Mouse (Mus musculus): Measurements from ENCODE around the gene Sorcs2.

The Sorcs2 gene

GRCm38 (mm10) chr5:36168963-36169650 is 228.8 kb downstream of the Sorcs2 start:
- DNase-seq = no peak

DNA sequence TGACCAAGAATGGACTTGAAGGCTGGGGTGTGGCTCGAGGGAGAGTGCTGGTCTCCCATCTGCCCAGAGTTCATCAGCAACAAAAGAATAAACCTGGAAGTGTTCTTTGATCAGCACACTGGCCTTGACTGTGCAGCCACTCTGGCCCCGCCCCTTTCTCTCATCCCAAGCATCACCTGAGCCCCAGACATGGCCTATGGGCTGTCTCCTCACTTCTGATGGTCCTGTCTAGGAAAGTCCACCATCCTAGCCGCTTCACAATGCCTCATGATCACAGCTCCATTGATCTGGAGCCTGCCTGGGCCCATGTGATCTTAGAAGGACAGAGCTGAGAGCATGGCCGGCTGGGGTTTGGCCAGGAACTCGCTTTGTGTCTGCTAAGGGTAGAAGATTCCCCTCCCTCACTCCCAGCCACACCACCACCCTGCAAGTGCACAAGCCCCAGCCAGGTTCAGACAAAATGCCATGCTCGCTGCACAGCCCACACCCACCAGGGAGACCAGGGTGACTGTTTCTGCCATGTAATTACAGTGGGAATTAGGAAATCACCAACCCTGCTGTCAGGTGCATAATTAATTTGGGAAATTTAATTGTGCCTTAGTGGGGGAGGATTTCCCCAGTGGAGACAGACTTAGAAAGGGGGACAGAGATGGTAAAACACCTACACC is 231.5 kb downstream of the Sorcs2 start:
- DNase-seq = no peak

DNA sequence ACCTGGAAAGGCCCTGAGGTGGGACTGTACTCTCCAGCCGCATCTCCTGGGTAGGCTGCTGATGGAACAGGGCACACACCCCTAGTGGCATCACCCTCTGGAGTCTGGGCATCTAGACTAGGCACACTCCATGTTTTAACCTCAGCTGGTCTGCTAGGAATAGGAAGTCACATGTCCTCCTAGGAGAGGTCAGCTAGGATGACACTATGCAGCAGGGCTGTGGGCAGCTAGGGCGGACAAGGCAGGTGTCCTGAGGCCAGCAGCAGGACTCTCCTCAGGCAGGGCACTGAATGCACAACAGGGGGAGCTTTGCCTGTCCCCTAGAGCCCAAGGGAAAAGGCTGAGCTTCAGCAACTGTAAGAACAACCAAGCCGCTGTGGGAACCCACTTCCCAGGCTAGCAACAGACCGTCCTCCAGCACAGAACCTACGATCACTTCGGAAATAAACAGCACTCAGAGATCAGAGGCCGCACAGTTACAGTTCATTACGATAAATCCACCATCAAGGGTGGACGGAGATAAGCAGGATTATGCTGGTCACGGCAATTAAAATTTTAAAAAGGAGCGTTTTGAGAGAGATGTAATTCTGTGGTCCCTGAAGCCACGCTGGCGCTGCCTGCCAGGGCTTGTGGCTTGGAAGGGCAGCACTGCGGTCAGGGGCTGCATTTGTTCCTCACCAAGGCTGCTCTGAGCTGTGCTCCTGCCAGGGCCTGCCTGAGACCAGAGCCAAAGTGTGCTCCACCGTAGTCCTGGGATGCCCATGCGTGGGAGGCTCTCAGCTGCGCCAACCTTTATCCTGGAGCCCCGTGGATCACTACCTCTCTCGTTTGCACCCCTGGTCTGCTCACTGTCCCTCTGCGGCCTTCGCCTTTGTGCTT is 232.3 kb downstream of the Sorcs2 start:
- DNase-seq = no peak

DNA sequence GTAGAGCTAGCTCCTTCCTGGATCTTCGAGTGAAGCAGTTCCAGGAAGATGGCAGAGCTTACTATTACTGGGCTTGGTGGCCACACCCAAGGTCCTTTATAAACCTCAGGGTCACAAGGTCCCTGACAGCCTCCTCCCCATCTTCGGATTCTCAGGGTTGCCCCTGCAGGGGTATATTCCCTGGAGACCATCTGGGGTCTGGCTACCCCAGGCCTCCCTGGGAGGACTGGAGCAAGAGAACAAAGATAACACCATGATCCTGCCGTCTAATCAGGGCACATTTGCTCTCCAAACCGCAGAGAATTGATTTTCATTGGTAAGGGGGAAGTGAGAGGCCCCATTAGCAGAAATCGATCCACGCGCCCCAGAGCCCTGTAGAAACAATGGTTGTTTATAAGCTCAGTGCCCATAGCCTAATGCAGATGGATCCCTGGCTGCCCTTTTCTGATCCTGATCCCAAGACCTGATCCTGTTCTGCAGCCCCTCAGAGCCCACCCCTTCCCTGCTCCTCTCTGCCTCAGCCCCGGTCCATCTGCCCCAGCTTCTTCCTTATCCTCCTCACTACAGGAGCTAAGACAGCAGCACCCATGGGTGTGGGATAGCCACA is 243.0 kb downstream of the Sorcs2 start:
- no peak for DNase-seq

GRCm38 (mm10) chr5:36153261-36153660 is 244.7 kb downstream of the Sorcs2 start:
- no peak for DNase-seq

GRCm38 (mm10) chr5:36151086-36151485 is 246.9 kb downstream of the Sorcs2 start:
- no peak for DNase-seq

DNA sequence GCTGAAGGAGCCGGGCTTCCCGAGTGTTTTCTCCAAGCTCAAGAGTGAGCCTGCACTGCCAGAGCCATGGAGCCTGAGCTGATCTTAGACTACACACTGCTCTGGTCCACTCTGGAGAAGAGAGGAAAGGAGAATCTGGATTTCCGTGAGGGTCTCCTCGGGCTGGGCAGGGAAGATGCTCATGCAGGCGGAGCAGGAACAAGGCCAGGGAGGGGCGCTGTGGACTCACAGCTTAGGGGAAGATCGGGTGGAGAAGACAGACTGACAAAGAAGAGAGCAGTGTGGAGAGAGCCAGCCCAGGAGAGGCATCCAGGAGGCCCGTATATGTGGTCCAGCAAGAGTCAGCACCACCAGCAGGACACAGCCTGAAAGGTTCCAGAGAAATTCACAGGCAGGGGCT is 248.8 kb downstream of the Sorcs2 start:
- no peak for DNase-seq

- DNase-seq = no peak
Observed at GRCm38 (mm10) chr5:36146589-36146988, 251.3 kb downstream of the Sorcs2 start.

DNA sequence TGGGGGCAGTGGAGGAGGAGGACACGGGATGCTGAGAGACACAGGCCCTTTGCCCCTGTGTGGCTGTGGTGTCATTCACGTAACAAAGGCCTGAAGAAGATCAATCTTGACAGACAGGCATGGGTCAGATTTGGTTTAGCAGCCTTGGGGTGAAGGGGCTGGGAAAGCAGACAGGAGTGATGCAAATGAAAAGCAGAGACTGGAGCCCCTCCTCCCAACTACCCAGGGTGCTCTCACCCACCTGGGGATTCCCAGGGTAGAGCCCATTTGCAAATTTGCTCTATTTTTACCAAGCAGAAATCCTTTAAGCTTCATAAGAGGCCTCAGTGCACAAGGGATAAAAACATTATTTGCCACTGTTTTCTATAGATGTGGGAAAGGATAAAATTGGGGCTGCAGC is 253.4 kb downstream of the Sorcs2 start:
- DNase-seq = no peak

DNA sequence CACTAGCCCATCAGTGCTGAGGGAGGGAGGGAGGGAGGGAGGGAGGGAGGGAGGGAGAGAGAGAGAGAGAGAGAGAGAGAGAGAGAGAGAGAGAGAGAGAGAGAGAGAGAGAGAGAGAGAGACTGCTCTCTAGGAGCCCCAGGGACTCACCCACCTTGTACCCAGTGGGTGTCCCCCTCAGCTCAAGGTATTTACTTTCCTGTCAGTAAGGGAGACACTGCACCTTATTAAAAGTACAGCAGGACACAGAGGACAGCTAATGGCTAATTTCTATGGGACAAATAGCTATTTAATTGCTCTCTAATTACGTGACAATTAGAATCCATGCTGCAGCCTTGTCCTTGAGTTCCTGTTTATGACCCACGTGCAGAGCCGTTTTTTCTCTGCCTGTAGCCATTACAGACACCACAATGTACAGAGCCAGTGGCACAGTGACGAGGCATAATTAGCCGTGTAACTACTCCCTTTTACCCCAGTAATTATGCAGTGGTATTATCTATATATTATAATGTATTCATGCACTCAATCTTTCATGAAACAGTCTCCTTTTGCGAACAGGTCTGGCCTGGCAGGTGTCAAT is 256.2 kb downstream of the Sorcs2 start:
- DNase-seq = no peak

DNA sequence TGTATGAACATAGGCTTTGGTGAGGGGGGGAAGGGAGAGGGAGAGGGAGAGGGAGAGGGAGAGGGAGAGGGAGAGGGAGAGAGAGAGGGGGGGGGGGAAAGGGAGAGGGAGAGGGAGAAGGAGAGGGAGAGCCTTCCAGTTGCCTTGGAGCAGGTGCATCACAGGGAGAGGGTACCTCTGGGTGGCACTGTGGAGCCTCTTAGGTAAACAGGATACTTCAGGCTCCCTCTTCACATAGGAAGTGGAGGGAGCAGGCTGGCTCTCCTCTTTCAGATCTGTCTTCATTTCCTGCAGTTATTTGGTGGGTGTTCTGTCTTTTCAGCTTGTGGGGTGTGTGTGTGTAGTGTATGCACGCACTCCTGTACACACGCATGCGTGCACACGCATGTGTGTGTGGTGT is 256.8 kb downstream of the Sorcs2 start:
- DNase-seq = peak; percentile 33 to 36

- no peak for DNase-seq
Observed at GRCm38 (mm10) chr5:36139766-36140165, 258.2 kb downstream of the Sorcs2 start.

- DNase-seq = no peak
Observed at GRCm38 (mm10) chr5:36135874-36136542, 261.9 kb downstream of the Sorcs2 start.

- no peak for DNase-seq
Observed at GRCm38 (mm10) chr5:36134302-36134701, 263.6 kb downstream of the Sorcs2 start.

GRCm38 (mm10) chr5:36133893-36134292 is 264.0 kb downstream of the Sorcs2 start:
- no peak for DNase-seq

- DNase-seq = peak in 1 of 2 experiments; percentile 7
Observed at GRCm38 (mm10) chr5:36130393-36131011, 267.4 kb downstream of the Sorcs2 start.

DNA sequence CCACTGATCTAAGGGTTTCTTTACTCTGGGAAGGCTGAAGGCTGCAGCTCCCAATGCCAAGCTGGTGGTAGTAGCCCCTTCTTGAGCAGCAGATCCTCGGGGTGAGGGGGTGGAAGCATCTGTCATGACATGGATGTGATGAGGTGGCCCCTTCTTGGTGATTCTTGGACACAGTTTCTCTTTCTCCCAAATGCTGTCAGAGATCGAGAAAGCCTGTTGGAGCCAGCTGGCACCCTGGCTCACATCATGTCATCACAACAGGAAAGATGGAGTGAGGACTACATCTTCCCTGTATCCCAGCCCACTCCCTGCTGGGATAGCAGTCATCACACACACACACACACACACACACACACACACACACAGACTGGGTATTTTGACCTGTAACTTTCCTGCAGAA is 268.3 kb downstream of the Sorcs2 start:
- DNase-seq = peak in 1 of 2 experiments; percentile 8

- no peak for DNase-seq
Observed at GRCm38 (mm10) chr5:36128513-36128912, 269.4 kb downstream of the Sorcs2 start.

GRCm38 (mm10) chr5:36124993-36125392 is 272.9 kb downstream of the Sorcs2 start:
- DNase-seq = no peak

- peak in 1 of 2 experiments; percentile 24 for DNase-seq
Observed at GRCm38 (mm10) chr5:36122987-36123386, 275.0 kb downstream of the Sorcs2 start.

GRCm38 (mm10) chr5:36120931-36121341 is 277.0 kb downstream of the Sorcs2 start:
- peak; percentile 32 to 40 for DNase-seq

- DNase-seq = no peak
Observed at GRCm38 (mm10) chr5:36118061-36118460, 279.9 kb downstream of the Sorcs2 start.

Measured in lung, adult 18-20 months (tissue).